Mouse (Mus musculus) hindbrain, embryonic 11.5 days (tissue): ENCODE measurements around the gene Pik3r6. TPM values are rescaled to one million over a fixed set of nuclear protein-coding genes. Genes with fewer than 3 reads are reported as not detected.
A peak's percentile ranks its signal among the peaks of the same experiment; 100 is the strongest.

Source experiments
- ATAC-seq: fragments of 200-750 bp; cut with Nextera tagmentation; 2 replicates; pipeline ENCODE4 v1.8.0; 2017; ENCODE audit warnings: mild to moderate bottlenecking, moderate TSS enrichment, moderate library complexity; ENCODE audit not compliant: low FRiP score
- DNase-seq: peaks from one replicate; pipeline ENCODE4 v3.0.0-alpha.2; 2015; ENCODE audit warnings: low spot score
- H3K27ac ChIP-seq: fragments of 300-500 bp; sonication (generic); 2 replicates; pipeline ENCODE4 v1.5.1; 2014; ENCODE audit warnings: mild to moderate bottlenecking, low read depth, low read length
- H3K27me3 ChIP-seq: fragments of 300-500 bp; sonication (generic); 2 replicates; pipeline ENCODE4 v1.6.1; 2014; ENCODE audit warnings: mild to moderate bottlenecking, low read length, moderate library complexity, mixed read lengths; ENCODE audit not compliant: control insufficient read depth, insufficient read depth
- H3K36me3 ChIP-seq: fragments of 300-500 bp; sonication (generic); 2 replicates; pipeline ENCODE4 v1.6.1; 2014; ENCODE audit warnings: mild to moderate bottlenecking, low read length, moderate library complexity, mixed read lengths; ENCODE audit not compliant: control insufficient read depth, insufficient read depth
- H3K4me1 ChIP-seq: fragments of 300-500 bp; sonication (generic); replicated peaks from 2 replicates; pipeline ENCODE4 v1.6.1; 2014; ENCODE audit warnings: low read length, mixed read lengths; ENCODE audit not compliant: control insufficient read depth, insufficient read depth
- H3K4me2 ChIP-seq: fragments of 300-500 bp; sonication (generic); replicated peaks from 2 replicates; pipeline ENCODE4 v1.6.1; 2014; ENCODE audit warnings: mild to moderate bottlenecking, low read depth, low read length
- H3K4me3 ChIP-seq: fragments of 300-500 bp; sonication (generic); 2 replicates; pipeline ENCODE4 v1.5.1; 2014; ENCODE audit warnings: low read depth, low read length
- H3K9ac ChIP-seq: fragments of 300-500 bp; sonication (generic); 2 replicates; pipeline ENCODE4 v1.6.1; 2014; ENCODE audit warnings: low read depth, low read length
- H3K9me3 ChIP-seq: fragments of 300-500 bp; sonication (generic); 2 replicates; pipeline ENCODE4 v1.6.1; 2016; ENCODE audit warnings: low read length; ENCODE audit not compliant: control insufficient read depth
- WGBS: fragments of 180-500 bp; shearing (Covaris S2); extraction: QIAGEN DNeasy Blood & Tissue Kit; methylation state at CpG from one replicate; pipeline ENCODE4 v1.1.7; 2014; 5-methylcytosine and 5-hydroxymethylcytosine counted together
- polyA plus RNA-seq: library from polyadenylated mRNA; unstranded; fragments of >200 nt; fragmentation: Nextera tagmentation; extraction: Ambion mirVana; gene quantifications from 2 replicates; pipeline ENCODE4 v1.2.1, GENCODE M21; 2014

Gene Pik3r6
- polyA plus RNA-seq, 1 experiment from 2014 or later: 1.2 TPM

DNA sequence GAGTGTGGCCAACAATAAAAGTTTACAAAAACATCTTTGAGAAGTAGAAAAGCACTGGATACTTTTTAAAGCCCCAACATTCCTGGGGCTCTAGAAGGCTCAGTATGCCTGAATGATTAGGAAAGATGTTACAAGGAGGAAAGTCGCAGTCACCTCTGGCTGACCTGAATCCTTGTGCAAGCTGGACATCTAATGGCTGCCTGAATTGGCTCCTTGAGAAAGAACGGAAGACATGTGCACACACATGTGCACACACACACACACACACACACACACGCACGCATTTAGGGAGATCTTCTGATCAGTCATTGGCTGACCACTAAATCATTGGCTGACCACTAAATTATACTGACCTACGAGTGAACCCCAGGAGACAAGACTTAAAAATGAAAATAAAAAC lies 68.0 kb downstream of the Pik3r6 start:
- 91% methylated on average over 5 of the region's 5 CpGs for WGBS
- Histone ChIP-seq H3K4me3 (no peak overlapping the region), H3K27me3 (no peaks in the 10 kb centered on the region), H3K4me1 (no peaks in the 10 kb centered on the region), H3K36me3 (no peaks in the 10 kb centered on the region), H3K9me3 (no peaks in the 10 kb centered on the region), H3K9ac (no peak overlapping the region), H3K27ac (no peak overlapping the region), H3K4me2 (no peak overlapping the region)
- ATAC-seq (no peak), DNase-seq (no peak)

DNA sequence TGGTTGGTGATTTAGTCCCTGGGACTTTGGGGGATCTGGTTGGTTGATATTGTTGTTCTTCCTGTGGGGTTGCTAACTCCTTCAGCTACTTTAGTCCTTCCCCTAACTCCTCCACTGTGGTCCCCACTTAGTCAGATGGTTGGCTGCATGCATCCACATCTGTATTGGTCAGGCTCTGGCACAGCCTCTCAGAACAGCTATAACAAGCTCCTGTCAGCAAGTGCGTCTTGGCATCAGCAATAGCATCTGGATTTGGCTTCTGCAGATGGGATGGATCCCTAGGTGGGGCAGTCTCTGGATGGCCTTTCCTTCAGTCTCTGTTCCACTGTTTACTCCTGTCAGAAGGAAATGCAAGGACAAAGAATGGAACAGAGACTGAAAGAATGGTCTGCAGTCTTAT lies 74.3 kb downstream of the Pik3r6 start:
- Histone ChIP-seq H3K4me2 (no peak overlapping the region), H3K4me3 (no peak overlapping the region), H3K9ac (no peak overlapping the region), H3K27me3 (no peaks in the 10 kb centered on the region), H3K9me3 (no peaks in the 10 kb centered on the region), H3K27ac (no peak overlapping the region), H3K36me3 (no peaks in the 10 kb centered on the region), H3K4me1 (no peaks in the 10 kb centered on the region)
- DNase-seq (no peak), ATAC-seq (no peak)
- 88% methylated on average over 1 of the region's 1 CpGs for WGBS

DNA sequence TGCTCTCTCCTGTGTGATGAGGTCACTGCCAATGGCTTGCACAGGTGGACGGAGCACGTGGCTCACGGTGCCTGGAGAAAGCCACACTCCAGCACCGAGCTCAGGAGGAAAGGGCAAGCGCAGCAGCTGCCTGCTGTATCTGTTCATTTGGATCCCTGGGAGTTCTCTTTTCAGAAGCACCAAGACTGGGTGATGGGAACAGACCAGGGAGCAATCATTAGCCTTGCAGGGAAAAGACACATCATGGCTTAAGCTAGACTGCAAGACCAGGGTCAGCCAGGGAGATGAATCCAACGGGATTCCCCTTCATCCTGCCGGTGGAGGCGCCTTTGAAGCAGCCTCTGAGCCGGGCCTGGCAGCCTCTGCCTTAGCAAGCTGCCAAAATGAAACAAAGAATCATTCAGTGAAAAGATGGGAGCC lies 76.7 kb downstream of the Pik3r6 start:
- Histone ChIP-seq H3K27ac (no peak overlapping the region; the same call in 1 of the 2 replicates), H3K9ac (no peak overlapping the region), H3K4me1 (no peaks in the 10 kb centered on the region), H3K27me3 (no peaks in the 10 kb centered on the region), H3K36me3 (no peaks in the 10 kb centered on the region), H3K4me2 (no peak overlapping the region), H3K4me3 (no peak overlapping the region), H3K9me3 (no peaks in the 10 kb centered on the region)
- no peak for ATAC-seq
- WGBS: 37% methylated on average over 9 of the region's 9 CpGs
- peak; percentile 47 for DNase-seq

GRCm38 (mm10) chr11:68580566-68580965 lies 77.7 kb downstream of the Pik3r6 start:
- ATAC-seq: no peak
- H3K4me3 ChIP-seq: no peak overlapping the region
- DNase-seq: no peak
- no peak overlapping the region for H3K4me2 ChIP-seq
- H3K27ac ChIP-seq: no peak overlapping the region
- no peaks in the 10 kb centered on the region for H3K36me3 ChIP-seq
- H3K4me1 ChIP-seq: no peaks in the 10 kb centered on the region
- 49% methylated on average over 6 of the region's 6 CpGs for WGBS
- H3K27me3 ChIP-seq: no peaks in the 10 kb centered on the region
- H3K9ac ChIP-seq: no peak overlapping the region
- no peaks in the 10 kb centered on the region for H3K9me3 ChIP-seq

- Histone ChIP-seq H3K4me3 (no peak overlapping the region), H3K4me1 (no peaks in the 10 kb centered on the region), H3K9me3 (no peaks in the 10 kb centered on the region), H3K27me3 (no peaks in the 10 kb centered on the region), H3K4me2 (no peak overlapping the region), H3K9ac (no peak overlapping the region), H3K27ac (no peak overlapping the region), H3K36me3 (no peaks in the 10 kb centered on the region)
- ATAC-seq (no peak), DNase-seq (no peak)
- 84% methylated on average over 13 of the region's 13 CpGs for WGBS
Observed at GRCm38 (mm10) chr11:68583225-68583624, 80.4 kb downstream of the Pik3r6 start.

GRCm38 (mm10) chr11:68583906-68584480 lies 81.2 kb downstream of the Pik3r6 start:
- Histone ChIP-seq H3K4me1 (no peaks in the 10 kb centered on the region), H3K9me3 (no peaks in the 10 kb centered on the region), H3K36me3 (no peaks in the 10 kb centered on the region), H3K27me3 (no peaks in the 10 kb centered on the region), H3K9ac (no peak overlapping the region), H3K4me3 (no peak overlapping the region), H3K27ac (no peak overlapping the region), H3K4me2 (no peak overlapping the region)
- WGBS: 77% methylated on average over 8 of the region's 8 CpGs
- DNase-seq (no peak), ATAC-seq (no peak)

GRCm38 (mm10) chr11:68585890-68586289 lies 83.1 kb downstream of the Pik3r6 start:
- Histone ChIP-seq H3K4me3 (no peak overlapping the region), H3K36me3 (no peaks in the 10 kb centered on the region), H3K9ac (no peak overlapping the region), H3K9me3 (no peaks in the 10 kb centered on the region), H3K4me2 (no peak overlapping the region), H3K27me3 (no peaks in the 10 kb centered on the region), H3K4me1 (no peaks in the 10 kb centered on the region), H3K27ac (no peak overlapping the region)
- WGBS: 26% methylated on average over 3 of the region's 3 CpGs
- no peak for ATAC-seq
- DNase-seq: no peak

- DNase-seq (no peak), ATAC-seq (no peak)
- Histone ChIP-seq H3K4me2 (no peak within 1 kb of the TSS), H3K4me1 (peaks cover 3% of the 10 kb centered on the region; the same call in 1 of the 2 replicates), H3K4me3 (no peak within 1 kb of the TSS), H3K27me3 (no peaks in the 10 kb centered on the region), H3K27ac (no peak within 1 kb of the TSS), H3K36me3 (no peaks in the 10 kb centered on the region), H3K9ac (no peak within 1 kb of the TSS), H3K9me3 (no peaks in the 10 kb centered on the region)
- WGBS: 65% methylated on average over 5 of the region's 5 CpGs
Observed at GRCm38 (mm10) chr11:68586721-68587120, 83.9 kb downstream of the Pik3r6 start, which contains the start of gene Ccdc42. Ccdc42 (plus strand) TSS chr11:68587021.

GRCm38 (mm10) chr11:68589055-68589809 lies 86.4 kb downstream of the Pik3r6 start:
- Histone ChIP-seq H3K4me2 (no peak overlapping the region), H3K27me3 (no peaks in the 10 kb centered on the region), H3K4me3 (no peak overlapping the region), H3K9ac (no peak overlapping the region), H3K4me1 (peaks cover 5% of the 10 kb centered on the region; the same call in 1 of the 2 replicates), H3K27ac (no peak overlapping the region), H3K9me3 (no peaks in the 10 kb centered on the region), H3K36me3 (no peaks in the 10 kb centered on the region)
- ATAC-seq (no peak), DNase-seq (peak; percentile 82)
- WGBS: 77% methylated on average over 8 of the region's 8 CpGs
